In genomic region chr7:57037861-57038421, GRCm38 (mm10) we compare ENCODE assay signal across 22 mouse cellular contexts.
DNase-seq lines count a peak whose midpoint lies in the region; ATAC-seq and TF ChIP-seq lines count a peak whose summit lies in the region.
"Had no signal": no experiment of that assay in that cellular context is flagged by ENCODE, and none has a peak within 500 bp of the region (broad histone marks: within the 10 kb centered on the region; RNA-seq: fewer than 3 reads in every experiment).

No protein-coding gene starts in this region.

- no peak overlapping the region for H3K9ac ChIP-seq in forebrain, postnatal 0 days
- H3K9ac ChIP-seq: embryonic facial prominence, embryonic 12.5 days; limb, embryonic 13.5 days; liver, embryonic 13.5 days; lung, embryonic 14.5 days had no signal

- no peaks in the 10 kb centered on the region for H3K27me3 ChIP-seq in forebrain, postnatal 0 days (ENCODE audit: insufficient read depth, low read length)
- H3K27me3 ChIP-seq: embryonic facial prominence, embryonic 12.5 days; limb, embryonic 13.5 days; liver, embryonic 13.5 days had no signal

- peak; percentile 82 for ATAC-seq in forebrain, postnatal 0 days
- no peak for ATAC-seq in erythroblast, adult 5-6 weeks (replicated peaks; ENCODE audit: low FRiP score, poor library complexity, severe bottlenecking)
- ATAC-seq: intestine, embryonic 16.5 days had no signal

- H3K36me3 ChIP-seq in forebrain, postnatal 0 days (ENCODE audit: insufficient read depth) = no peaks in the 10 kb centered on the region
- H3K36me3 ChIP-seq: embryonic facial prominence, embryonic 12.5 days; limb, embryonic 13.5 days; liver, embryonic 13.5 days had no signal

- H3K27ac ChIP-seq in left cerebral cortex, adult 2 months = no peak overlapping the region
- H3K27ac ChIP-seq in forebrain, postnatal 0 days (ENCODE audit: low read depth, low read length) = no peak overlapping the region
- H3K27ac ChIP-seq: embryonic facial prominence, embryonic 12.5 days; limb, embryonic 13.5 days; liver, embryonic 13.5 days had no signal

- H3K9me3 ChIP-seq in forebrain, postnatal 0 days (ENCODE audit: low read length) = no peaks in the 10 kb centered on the region
- H3K9me3 ChIP-seq: embryonic facial prominence, embryonic 12.5 days; limb, embryonic 13.5 days; liver, embryonic 13.5 days had no signal

- no peak for TF ChIP-seq CTCF in left cerebral cortex, adult 2 months (IDR thresholded peaks at IDR 0.05)
- no peak for TF ChIP-seq CTCF in forebrain, postnatal 0 days (IDR thresholded peaks at IDR 0.05; ENCODE audit: low read depth)

- WGBS in forebrain, postnatal 0 days = 3% methylated on average over 2 of the region's 2 CpGs

- intact Hi-C loops in left cerebral cortex, postnatal 14 days (cut with DNase I) = no loop called here
- intact Hi-C loops in left cerebral cortex, adult 2 months (cut with DNase I) = no loop called here

- no peak overlapping the region for H3K4me2 ChIP-seq in forebrain, postnatal 0 days (ENCODE audit: low read depth)
- H3K4me2 ChIP-seq: embryonic facial prominence, embryonic 12.5 days; limb, embryonic 13.5 days; liver, embryonic 13.5 days; lung, embryonic 14.5 days had no signal

- DNase-seq in embryo, embryonic 10.5 days (ENCODE audit: low spot score) = peak; percentile 8
- DNase-seq in embryo, embryonic 9.5 days (ENCODE audit: extremely low spot score) = no peak
- peak; percentile 29 to 35 for DNase-seq in left cerebral cortex, postnatal 14 days (ENCODE audit: low spot score in 2 of 2)
- DNase-seq in left cerebral cortex, adult 2 months (ENCODE audit: extremely low spot score in 1 of 2, low spot score in 2 of 2) = no peak
- peak; percentile 2 for DNase-seq in R1 (ENCODE audit: low read depth, low spot score)
- peak; percentile 48 for DNase-seq in forebrain, postnatal 0 days
- no peak for DNase-seq in yolk sac, embryonic 10.5 days (ENCODE audit: low spot score)
- DNase-seq: adrenal gland, postnatal 14 days; cerebellum, adult 2 months; cerebellum, postnatal 36 days; gastrocnemius, postnatal 36 days; kidney, postnatal 4 days; layer of hippocampus, adult 9-11 months; liver, embryonic 13.5 days; lung, embryonic 14.5 days; lung, postnatal 36 days; spleen, adult 18-20 months; thymus, postnatal 36 days had no signal

- no peaks in the 10 kb centered on the region for H3K4me1 ChIP-seq in forebrain, postnatal 0 days (ENCODE audit: insufficient read depth)
- H3K4me1 ChIP-seq: embryonic facial prominence, embryonic 12.5 days; limb, embryonic 13.5 days; liver, embryonic 13.5 days had no signal

- H3K4me3 ChIP-seq in left cerebral cortex, adult 2 months = no peak overlapping the region
- no peak overlapping the region for H3K4me3 ChIP-seq in forebrain, postnatal 0 days (ENCODE audit: low read depth, low read length)
- H3K4me3 ChIP-seq: embryonic facial prominence, embryonic 12.5 days; limb, embryonic 13.5 days; liver, embryonic 13.5 days had no signal

Comparison
In these comparisons a context has a peak if more than half of its experiments do, and no peak if none do; other contexts are left out.
1. DNase-seq: peak in embryo, embryonic 10.5 days (single experiment), left cerebral cortex, postnatal 14 days (2 of 2), R1 (single experiment) and forebrain, postnatal 0 days (single experiment); none in embryo, embryonic 9.5 days (single experiment), left cerebral cortex, adult 2 months (0 of 2) and yolk sac, embryonic 10.5 days (single experiment).